Mouse (Mus musculus) kidney, adult 8-10 months (tissue): ENCODE data around the gene Gm17655.

Source experiments
- DNase-seq, 2 experiments: peaks; one replicate each; pipeline ENCODE4 v3.0.0; 2022

Gm17655 gene

GRCm38 (mm10) chr5:110086161-110086866 is 14.0 kb upstream of the Gm17655 start:
- no peak for DNase-seq

GRCm38 (mm10) chr5:110082961-110083360 is 10.6 kb upstream of the Gm17655 start:
- DNase-seq, result no peak

GRCm38 (mm10) chr5:110057637-110058408 is 14.5 kb downstream of the Gm17655 start:
- DNase-seq, result peak; percentile 80 to 90

GRCm38 (mm10) chr5:110023694-110024427 is 48.5 kb downstream of the Gm17655 start:
- DNase-seq, result peak; percentile 22 to 59

DNA sequence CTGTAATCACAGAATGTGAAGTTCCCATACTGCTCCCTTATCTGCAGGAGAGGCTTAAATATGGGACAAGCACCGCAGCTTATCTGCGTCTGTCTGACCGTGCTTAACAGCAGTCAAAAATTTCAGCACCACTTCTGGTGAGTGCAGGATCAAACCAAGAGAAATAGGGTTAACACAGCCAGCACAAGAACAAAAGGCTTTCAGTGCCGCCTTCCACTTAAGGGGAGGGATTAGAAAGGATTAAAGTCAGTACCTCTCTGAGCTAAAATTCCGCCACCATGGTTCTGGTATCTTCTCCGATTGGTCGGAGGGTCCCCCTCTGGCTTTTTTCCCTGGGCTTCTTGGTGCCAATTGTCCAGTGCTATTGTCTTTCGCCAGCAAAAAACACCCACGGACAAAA is 49.0 kb downstream of the Gm17655 start:
- no peak for DNase-seq

GRCm38 (mm10) chr5:110015775-110016174 is 56.5 kb downstream of the Gm17655 start:
- DNase-seq, result peak in 1 of 2 experiments; percentile 2
